Mouse (Mus musculus) G1E (cell line): ENCODE data around the gene Olfr784.

Experiments used
- CTCF ChIP-seq: IDR thresholded peaks from 2 replicates; pipeline ENCODE4 v1.5.1; 2012; ENCODE audit warnings: low read depth, low read length, inconsistent platforms, mixed read lengths
- GATA1 ChIP-seq: IDR thresholded peaks from 2 replicates; pipeline ENCODE4 v1.6.1; 2012; ENCODE audit warnings: borderline replicate concordance, low read length, inconsistent platforms, mixed read lengths
- POLR2AphosphoS5 ChIP-seq: IDR thresholded peaks from 2 replicates; pipeline ENCODE4 v1.6.1; 2012; ENCODE audit warnings: low read depth, low read length, inconsistent platforms; ENCODE audit not compliant: insufficient replicate concordance
- TAL1 ChIP-seq: conservative IDR thresholded peaks from 2 replicates; pipeline ENCODE4 v1.6.1; 2012; ENCODE audit warnings: low read depth, low read length, inconsistent platforms, mixed read lengths

- TF ChIP-seq CTCF (no peak), GATA1 (no peak), TAL1 (no peak), POLR2AphosphoS5 (no peak)
Observed at GRCm38 (mm10) chr10:129383783-129384182, at the start of gene Olfr784.
